Mouse (Mus musculus) neural tube, embryonic 15.5 days (tissue): ENCODE measurements around the gene Tmtc1. TPM values are rescaled to one million over a fixed set of nuclear protein-coding genes. Genes with fewer than 3 reads are reported as not detected.

Experiments
- ATAC-seq: fragments of 200-750 bp; cut with Nextera tagmentation; 2 replicates; pipeline ENCODE4 v1.8.0; 2017; ENCODE audit warnings: mild to moderate bottlenecking, moderate TSS enrichment, moderate library complexity; ENCODE audit not compliant: low FRiP score
- H3K27ac ChIP-seq: fragments of 300-500 bp; sonication (generic); replicated peaks from 2 replicates; pipeline ENCODE4 v1.5.1; 2015; ENCODE audit warnings: mild to moderate bottlenecking, inconsistent platforms
- H3K27me3 ChIP-seq: fragments of 300-500 bp; sonication (generic); replicated peaks from 2 replicates; pipeline ENCODE4 v1.6.1; 2015; ENCODE audit warnings: inconsistent platforms
- H3K36me3 ChIP-seq: fragments of 300-500 bp; sonication (generic); 2 replicates; pipeline ENCODE4 v1.6.1; 2015; ENCODE audit warnings: inconsistent platforms
- H3K4me1 ChIP-seq: fragments of 300-500 bp; sonication (generic); 2 replicates; pipeline ENCODE4 v1.6.1; 2015; ENCODE audit warnings: inconsistent platforms
- H3K4me2 ChIP-seq: fragments of 300-500 bp; sonication (generic); 2 replicates; pipeline ENCODE4 v1.6.1; 2015; ENCODE audit warnings: inconsistent platforms, mild to moderate bottlenecking, moderate library complexity
- H3K4me3 ChIP-seq: fragments of 300-500 bp; sonication (generic); replicated peaks from 2 replicates; pipeline ENCODE4 v1.5.1; 2015; ENCODE audit warnings: mild to moderate bottlenecking, inconsistent platforms
- H3K9ac ChIP-seq: fragments of 300-500 bp; sonication (generic); replicated peaks from 2 replicates; pipeline ENCODE4 v1.6.1; 2015; ENCODE audit warnings: mild to moderate bottlenecking, inconsistent platforms
- H3K9me3 ChIP-seq: fragments of 300-500 bp; sonication (generic); replicated peaks from 2 replicates; pipeline ENCODE4 v1.6.1; 2016; ENCODE audit warnings: inconsistent platforms
- WGBS: fragments of 180-500 bp; shearing (Covaris S2); methylation state at CpG from one replicate; pipeline ENCODE4 v1.1.7; 2015; ENCODE audit warnings: mixed read lengths; 5-methylcytosine and 5-hydroxymethylcytosine counted together
- polyA plus RNA-seq: library from polyadenylated mRNA; unstranded; fragments of >200 nt; fragmentation: Nextera tagmentation; extraction: Ambion mirVana; gene quantifications from 2 replicates; pipeline ENCODE4 v1.2.1, GENCODE M21; 2015

The Tmtc1 gene
- polyA plus RNA-seq, 1 experiment from 2014 or later, result 3.8 TPM

GRCm38 (mm10) chr6:148392147-148392546, 52.0 kb downstream of the Tmtc1 start:
- no peaks in the 10 kb centered on the region for H3K27me3 ChIP-seq
- no peak overlapping the region for H3K9ac ChIP-seq
- peak overlapping the region; percentile 62 for H3K27ac ChIP-seq
- peaks cover 30% of the 10 kb centered on the region for H3K4me1 ChIP-seq
- H3K4me2 ChIP-seq, result 0 out of 2 replicates have a peak overlapping the region, but pooled peaks have one; percentile 22
- WGBS, result 8% methylated on average over 10 of the region's 10 CpGs
- H3K36me3 ChIP-seq, result no peaks in the 10 kb centered on the region
- ATAC-seq, result peak; percentile 52; the same call in 1 of the 2 replicates
- no peak overlapping the region for H3K4me3 ChIP-seq
- no peaks in the 10 kb centered on the region for H3K9me3 ChIP-seq

GRCm38 (mm10) chr6:148391286-148391685, 52.9 kb downstream of the Tmtc1 start:
- Histone ChIP-seq H3K27ac (peak overlapping the region; percentile 62), H3K9ac (no peak overlapping the region), H3K4me1 (peaks cover 30% of the 10 kb centered on the region), H3K27me3 (no peaks in the 10 kb centered on the region), H3K9me3 (no peaks in the 10 kb centered on the region), H3K4me2 (no peak overlapping the region), H3K4me3 (no peak overlapping the region), H3K36me3 (no peaks in the 10 kb centered on the region)
- ATAC-seq, result no peak
- 73% methylated on average over 7 of the region's 7 CpGs for WGBS

GRCm38 (mm10) chr6:148390630-148391276, 53.4 kb downstream of the Tmtc1 start:
- no peak for ATAC-seq
- H3K9me3 ChIP-seq, result no peaks in the 10 kb centered on the region
- 22% methylated on average over 4 of the region's 4 CpGs for WGBS
- no peaks in the 10 kb centered on the region for H3K27me3 ChIP-seq
- 0 out of 2 replicates have a peak overlapping the region, but pooled peaks have one; percentile 7 for H3K27ac ChIP-seq
- no peaks in the 10 kb centered on the region for H3K36me3 ChIP-seq
- no peak overlapping the region for H3K9ac ChIP-seq
- H3K4me3 ChIP-seq, result no peak overlapping the region
- H3K4me2 ChIP-seq, result no peak overlapping the region
- H3K4me1 ChIP-seq, result peaks cover 34% of the 10 kb centered on the region

- no peak overlapping the region for H3K4me2 ChIP-seq
- H3K9ac ChIP-seq, result no peak overlapping the region
- ATAC-seq, result no peak
- H3K4me3 ChIP-seq, result no peak overlapping the region
- H3K36me3 ChIP-seq, result no peaks in the 10 kb centered on the region
- H3K27me3 ChIP-seq, result no peaks in the 10 kb centered on the region
- no peak overlapping the region for H3K27ac ChIP-seq
- 42% methylated on average over 1 of the region's 1 CpGs for WGBS
- peaks cover 30% of the 10 kb centered on the region for H3K4me1 ChIP-seq
- H3K9me3 ChIP-seq, result no peaks in the 10 kb centered on the region
These were observed 56.2 kb downstream of the Tmtc1 start for GRCm38 (mm10) chr6:148387990-148388389.

GRCm38 (mm10) chr6:148384111-148384895, 59.9 kb downstream of the Tmtc1 start:
- Histone ChIP-seq H3K9ac (no peak overlapping the region), H3K4me2 (no peak overlapping the region), H3K4me3 (no peak overlapping the region), H3K36me3 (no peaks in the 10 kb centered on the region), H3K9me3 (no peaks in the 10 kb centered on the region), H3K27ac (no peak overlapping the region), H3K27me3 (no peaks in the 10 kb centered on the region), H3K4me1 (0 out of 2 replicates have a peak, but pooled peaks cover 6% of the 10 kb centered on the region)
- ATAC-seq, result no peak
- 71% methylated on average over 6 of the region's 6 CpGs for WGBS

- Histone ChIP-seq H3K9me3 (no peaks in the 10 kb centered on the region), H3K9ac (no peak overlapping the region), H3K4me3 (no peak overlapping the region), H3K4me2 (no peak overlapping the region), H3K4me1 (0 out of 2 replicates have a peak, but pooled peaks cover 6% of the 10 kb centered on the region), H3K27me3 (no peaks in the 10 kb centered on the region), H3K27ac (no peak overlapping the region), H3K36me3 (no peaks in the 10 kb centered on the region)
- WGBS, result 47% methylated on average over 9 of the region's 9 CpGs
- no peak for ATAC-seq
These were observed 62.9 kb downstream of the Tmtc1 start for GRCm38 (mm10) chr6:148381163-148381782.

GRCm38 (mm10) chr6:148375618-148376209, 68.5 kb downstream of the Tmtc1 start:
- Histone ChIP-seq H3K27ac (no peak overlapping the region), H3K4me3 (no peak overlapping the region), H3K4me1 (peaks cover 2% of the 10 kb centered on the region), H3K27me3 (no peaks in the 10 kb centered on the region), H3K36me3 (no peaks in the 10 kb centered on the region), H3K4me2 (no peak overlapping the region), H3K9ac (no peak overlapping the region), H3K9me3 (no peaks in the 10 kb centered on the region)
- 55% methylated on average over 3 of the region's 3 CpGs for WGBS
- no peak for ATAC-seq

- peaks cover 2% of the 10 kb centered on the region for H3K4me1 ChIP-seq
- ATAC-seq, result no peak
- no peak overlapping the region for H3K27ac ChIP-seq
- no peaks in the 10 kb centered on the region for H3K9me3 ChIP-seq
- H3K27me3 ChIP-seq, result no peaks in the 10 kb centered on the region
- WGBS, result 77% methylated on average over 3 of the region's 3 CpGs
- no peak overlapping the region for H3K9ac ChIP-seq
- H3K4me3 ChIP-seq, result no peak overlapping the region
- H3K4me2 ChIP-seq, result no peak overlapping the region
- no peaks in the 10 kb centered on the region for H3K36me3 ChIP-seq
These were observed 69.2 kb downstream of the Tmtc1 start for GRCm38 (mm10) chr6:148375015-148375414.

- ATAC-seq, result peak; percentile 61
- Histone ChIP-seq H3K36me3 (no peaks in the 10 kb centered on the region), H3K27ac (no peak overlapping the region), H3K4me2 (no peak overlapping the region), H3K4me1 (peaks cover 2% of the 10 kb centered on the region), H3K27me3 (no peaks in the 10 kb centered on the region), H3K9me3 (no peaks in the 10 kb centered on the region), H3K4me3 (no peak overlapping the region), H3K9ac (no peak overlapping the region)
- WGBS, result 32% methylated on average over 2 of the region's 2 CpGs
These were observed 70.7 kb downstream of the Tmtc1 start for GRCm38 (mm10) chr6:148373444-148373843.

- Histone ChIP-seq H3K9me3 (no peaks in the 10 kb centered on the region), H3K4me3 (no peak overlapping the region), H3K27me3 (no peaks in the 10 kb centered on the region), H3K9ac (no peak overlapping the region), H3K4me2 (no peak overlapping the region), H3K4me1 (peaks cover 2% of the 10 kb centered on the region), H3K36me3 (no peaks in the 10 kb centered on the region), H3K27ac (no peak overlapping the region)
- ATAC-seq, result no peak
These were observed 73.0 kb downstream of the Tmtc1 start for GRCm38 (mm10) chr6:148371223-148371622.

GRCm38 (mm10) chr6:148367094-148367539, 77.1 kb downstream of the Tmtc1 start:
- H3K4me2 ChIP-seq, result no peak overlapping the region
- peak; percentile 72; the same call in 1 of the 2 replicates for ATAC-seq
- H3K9ac ChIP-seq, result no peak overlapping the region
- no peaks in the 10 kb centered on the region for H3K27me3 ChIP-seq
- no peak overlapping the region; the same call in 1 of the 2 replicates for H3K27ac ChIP-seq
- H3K4me3 ChIP-seq, result no peak overlapping the region
- H3K4me1 ChIP-seq, result peaks cover 8% of the 10 kb centered on the region
- H3K9me3 ChIP-seq, result no peaks in the 10 kb centered on the region
- 0 out of 2 replicates have a peak, but pooled peaks cover 2% of the 10 kb centered on the region for H3K36me3 ChIP-seq
- 5% methylated on average over 4 of the region's 4 CpGs for WGBS
